Mouse (Mus musculus): ENCODE measurements at regions not wholly inside any gene's neighbourhood (a gene's known extent, or its start where the extent isn't known, plus 50 kb on each side); places are given as distances from the start of the nearest gene placed in this dataset.

- no peak for DNase-seq (ENCODE audit: low read depth, low spot score)
Observed at GRCm38 (mm10) chr13:101221331-101222043, 388.3 kb upstream of the Slc30a5 start.

GRCm38 (mm10) chr13:101219568-101219967 is 386.3 kb upstream of the Slc30a5 start:
- no peak for DNase-seq (ENCODE audit: low read depth, low spot score)

GRCm38 (mm10) chr13:101216897-101217480 is 383.8 kb upstream of the Slc30a5 start:
- no peak for DNase-seq (ENCODE audit: low read depth, low spot score)

GRCm38 (mm10) chr13:101216421-101216820 is 383.2 kb upstream of the Slc30a5 start:
- no peak for DNase-seq (ENCODE audit: low read depth, low spot score)

GRCm38 (mm10) chr13:101215792-101216221 is 382.6 kb upstream of the Slc30a5 start:
- DNase-seq (ENCODE audit: low read depth, low spot score) = no peak

GRCm38 (mm10) chr13:101215131-101215641 is 382.0 kb upstream of the Slc30a5 start:
- no peak for DNase-seq (ENCODE audit: low read depth, low spot score)

GRCm38 (mm10) chr13:101214094-101214493 is 380.9 kb upstream of the Slc30a5 start:
- no peak for DNase-seq (ENCODE audit: low read depth, low spot score)

- no peak for DNase-seq (ENCODE audit: low read depth, low spot score)
Observed at GRCm38 (mm10) chr13:101213121-101213916, 380.1 kb upstream of the Slc30a5 start.

GRCm38 (mm10) chr13:101212341-101212895 is 379.2 kb upstream of the Slc30a5 start:
- DNase-seq (ENCODE audit: low read depth, low spot score) = no peak

GRCm38 (mm10) chr13:101208788-101209187 is 375.6 kb upstream of the Slc30a5 start:
- DNase-seq (ENCODE audit: low read depth, low spot score) = no peak

GRCm38 (mm10) chr13:101203463-101203862 is 370.2 kb upstream of the Slc30a5 start:
- no peak for DNase-seq (ENCODE audit: low read depth, low spot score)

GRCm38 (mm10) chr13:101202565-101203313 is 369.5 kb upstream of the Slc30a5 start:
- no peak for DNase-seq (ENCODE audit: low read depth, low spot score)

GRCm38 (mm10) chr13:101190249-101190830 is 357.1 kb upstream of the Slc30a5 start:
- DNase-seq (ENCODE audit: low read depth, low spot score) = peak; percentile 41

- no peak for DNase-seq (ENCODE audit: low read depth, low spot score)
Observed at GRCm38 (mm10) chr13:101182387-101182786, 349.2 kb upstream of the Slc30a5 start.

GRCm38 (mm10) chr13:101175017-101175689 is 341.9 kb upstream of the Slc30a5 start:
- no peak for DNase-seq (ENCODE audit: low read depth, low spot score)

GRCm38 (mm10) chr13:101161768-101162167 is 328.5 kb upstream of the Slc30a5 start:
- DNase-seq (ENCODE audit: low read depth, low spot score) = no peak

- no peak for DNase-seq (ENCODE audit: low read depth, low spot score)
Observed at GRCm38 (mm10) chr13:101159878-101160277, 326.7 kb upstream of the Slc30a5 start.

- no peak for DNase-seq (ENCODE audit: low read depth, low spot score)
Observed at GRCm38 (mm10) chr13:101153760-101154159, 320.5 kb upstream of the Slc30a5 start.

- no peak for DNase-seq (ENCODE audit: low read depth, low spot score)
Observed at GRCm38 (mm10) chr13:101142761-101143160, 309.5 kb upstream of the Slc30a5 start.

- DNase-seq (ENCODE audit: low read depth, low spot score) = no peak
Observed at GRCm38 (mm10) chr13:101142104-101142735, 309.0 kb upstream of the Slc30a5 start.
